Mouse (Mus musculus) lung, adult 18-20 months (tissue): ENCODE results near the gene Slc5a4b.
"Not testable (repeated sequence)": the region's sequence is repeated elsewhere in the genome, so short reads cannot be mapped to it uniquely, and the experiment has no call there.

Source experiments
- DNase-seq, 2 experiments: peaks; one replicate each; pipeline ENCODE4 v3.0.0; 2022; ENCODE audit warnings: mixed read lengths in 2 of 2

Slc5a4b gene

DNA sequence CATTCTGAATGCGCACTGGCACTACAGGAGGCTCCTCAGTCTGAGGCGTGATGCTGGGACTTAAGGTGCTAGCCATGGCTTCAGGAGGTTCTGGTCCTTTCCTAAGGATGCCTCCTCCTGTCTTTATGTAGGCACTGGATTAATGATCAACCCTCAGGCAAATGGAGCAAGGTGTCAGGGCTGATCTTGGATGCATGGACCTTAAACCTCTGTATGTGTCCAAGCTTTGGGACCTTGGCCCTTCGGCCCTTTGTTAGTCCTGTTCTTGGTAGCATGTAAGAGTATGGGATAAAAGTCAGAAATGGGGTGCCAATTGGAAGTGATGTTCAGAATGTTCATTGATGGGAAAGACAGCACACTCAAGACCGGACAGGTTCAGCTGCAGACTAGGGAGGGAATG is at the start of gene Slc5a4b:
Slc5a4b (minus strand) TSS at position 101 of the 400 bp plus-strand sequence.
- no peak for DNase-seq

DNA sequence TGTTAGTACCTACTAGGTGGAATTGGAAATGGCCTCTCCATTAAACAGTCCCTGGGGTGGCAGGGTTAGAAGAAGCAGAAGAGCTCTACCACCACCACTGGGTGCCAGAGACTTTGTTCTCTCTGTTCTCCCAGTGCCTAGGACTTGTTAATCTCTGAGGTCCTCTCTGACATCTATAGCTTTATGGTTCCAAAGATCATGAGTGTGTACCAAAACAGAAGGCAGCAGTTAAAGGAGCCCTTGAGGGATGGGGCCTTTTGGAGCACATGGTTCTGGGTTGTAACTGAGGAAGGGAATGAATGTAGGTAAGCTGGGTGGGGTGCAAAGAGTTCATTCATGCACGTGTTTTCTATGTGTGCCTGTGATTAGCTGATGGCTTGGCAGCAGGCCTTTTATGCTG is 47.2 kb upstream of the Slc5a4b start:
- DNase-seq = no peak

DNA sequence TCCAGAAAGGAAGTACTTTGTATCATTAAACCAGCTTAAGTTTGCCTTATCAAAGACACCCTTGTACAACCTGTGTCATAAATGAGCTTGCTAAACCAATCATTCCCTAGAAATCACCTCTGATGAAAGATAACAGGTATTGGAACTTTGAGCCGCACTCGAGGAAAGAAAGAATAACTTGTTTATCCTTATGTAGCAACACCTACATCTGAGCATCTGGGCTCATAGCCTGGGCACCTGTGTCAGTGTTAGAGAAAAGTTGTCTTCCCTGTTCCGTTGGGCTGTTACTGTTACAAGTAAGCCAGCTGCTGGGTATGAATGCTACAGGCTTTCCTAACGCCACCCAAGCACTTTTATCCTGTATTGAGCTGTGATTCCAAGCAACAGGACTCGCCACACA is 46.8 kb upstream of the Slc5a4b start:
- no peak for DNase-seq

DNA sequence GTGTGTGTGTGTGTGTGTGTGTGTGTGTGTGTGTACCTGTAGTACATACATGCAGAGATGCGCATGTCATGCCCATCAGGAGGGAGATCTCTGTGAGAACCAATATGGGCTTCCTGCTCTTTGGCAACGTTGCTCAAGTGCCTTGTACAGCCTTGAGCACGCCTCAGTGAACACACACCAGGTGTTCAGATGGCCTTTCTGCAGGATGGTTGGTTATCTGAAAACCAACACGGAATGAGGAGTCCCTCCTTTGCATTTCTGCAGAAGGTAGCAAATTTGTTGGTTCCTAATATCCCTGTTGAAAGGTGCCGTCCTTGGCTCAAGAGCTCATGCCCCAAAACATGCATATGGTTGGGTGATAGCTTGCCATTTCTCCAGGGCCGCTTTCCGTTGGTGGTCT is 45.1 kb upstream of the Slc5a4b start:
- no peak for DNase-seq

DNA sequence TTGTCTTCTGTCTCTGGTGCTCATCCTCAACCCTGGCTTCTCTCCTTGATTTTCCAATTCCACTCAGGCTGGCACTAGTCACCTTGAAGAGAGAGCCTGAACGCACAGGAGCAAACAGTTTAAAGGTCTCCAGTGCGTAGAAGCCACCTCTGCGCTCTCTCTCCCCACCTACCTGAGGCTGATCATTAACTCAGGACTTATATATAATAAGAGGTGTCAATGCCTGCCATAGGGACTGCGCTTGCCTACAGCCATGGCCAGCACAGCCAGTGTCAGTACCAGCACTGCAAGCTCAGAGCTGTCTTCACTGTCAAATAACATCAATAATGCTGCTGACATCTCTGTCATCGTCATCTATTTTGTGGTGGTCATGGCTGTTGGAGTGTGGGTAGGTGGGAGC is 36.5 kb upstream of the Slc5a4b start, which contains the start of gene Slc5a4a:
Slc5a4a (plus strand) TSS at position 174 of the 400 bp plus-strand sequence.
- DNase-seq = no peak

DNA sequence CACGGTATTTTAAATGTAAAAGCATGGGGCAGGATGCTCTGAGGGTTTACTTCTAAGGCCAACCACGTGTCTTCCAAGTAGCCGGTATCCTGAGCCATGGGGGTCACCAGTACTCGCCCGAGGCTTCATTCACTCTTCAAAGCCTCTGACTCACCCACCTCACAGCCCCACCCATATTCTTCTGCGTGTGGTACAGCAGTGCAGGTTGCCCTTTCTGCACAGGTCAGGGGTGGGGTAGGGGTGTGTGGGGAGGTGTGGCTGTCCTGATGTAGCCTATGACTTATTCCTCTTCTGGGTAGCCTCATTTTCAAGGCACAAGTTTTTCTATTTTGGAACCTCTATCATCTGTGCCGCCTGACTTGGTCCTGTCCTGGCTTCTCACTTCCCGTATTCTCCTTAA is 36.1 kb upstream of the Slc5a4b start:
- no peak for DNase-seq

DNA sequence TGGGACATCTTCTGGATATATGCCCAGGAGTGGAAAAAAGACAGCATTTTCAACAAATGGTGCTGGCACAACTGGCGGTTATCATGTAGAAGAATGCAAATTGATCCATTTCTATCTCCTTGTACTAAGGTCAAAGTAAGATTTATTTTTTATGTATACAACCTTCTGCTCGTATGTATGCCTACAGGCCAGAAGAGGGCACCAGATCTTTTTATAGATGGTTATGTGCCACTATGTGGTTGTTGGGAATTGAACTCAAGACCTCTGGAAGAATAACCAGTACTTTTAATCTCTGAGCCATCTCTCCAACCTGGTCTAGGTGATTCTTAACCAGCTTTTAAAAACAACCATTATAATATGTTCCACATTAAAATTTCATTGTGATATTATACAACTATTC is 25.6 kb upstream of the Slc5a4b start:
- no peak for DNase-seq

DNA sequence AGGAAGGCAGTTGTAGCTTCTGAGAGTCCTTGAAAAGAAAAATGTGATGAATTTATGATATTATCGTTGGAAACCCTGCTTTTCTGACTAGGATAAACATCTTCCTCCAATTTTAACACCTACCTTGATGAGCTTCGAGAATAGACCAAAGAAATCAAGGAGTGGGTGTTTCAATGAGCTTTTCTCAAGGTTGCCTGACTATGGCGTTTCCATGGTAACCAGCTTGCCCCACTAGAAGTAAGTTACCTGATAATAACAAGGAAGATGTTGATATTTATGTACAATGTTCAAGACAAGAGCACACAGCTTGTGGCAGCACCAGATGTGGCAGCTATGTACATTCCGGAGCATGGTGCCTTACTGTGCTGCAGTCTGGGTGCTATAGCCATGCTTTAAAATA is 21.7 kb upstream of the Slc5a4b start:
- DNase-seq = no peak

DNA sequence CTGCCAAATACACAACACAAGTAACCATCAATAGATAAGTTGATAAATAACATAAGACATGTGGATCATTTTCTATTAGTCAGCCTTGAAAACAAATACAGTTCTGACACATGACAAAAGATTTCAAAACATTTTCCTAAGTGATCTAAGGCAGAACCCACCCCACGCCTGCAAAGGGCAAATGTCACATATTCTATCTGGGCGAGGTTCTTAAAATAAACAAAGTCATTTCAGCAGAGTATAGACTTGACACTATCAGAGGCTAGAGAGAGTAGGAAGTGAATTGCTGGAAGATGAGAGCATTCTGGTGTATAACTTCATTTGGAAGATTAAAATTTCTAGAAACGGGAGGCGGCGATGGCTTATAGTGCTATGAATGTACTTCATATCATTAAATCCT is 10.7 kb upstream of the Slc5a4b start:
- DNase-seq = no peak

DNA sequence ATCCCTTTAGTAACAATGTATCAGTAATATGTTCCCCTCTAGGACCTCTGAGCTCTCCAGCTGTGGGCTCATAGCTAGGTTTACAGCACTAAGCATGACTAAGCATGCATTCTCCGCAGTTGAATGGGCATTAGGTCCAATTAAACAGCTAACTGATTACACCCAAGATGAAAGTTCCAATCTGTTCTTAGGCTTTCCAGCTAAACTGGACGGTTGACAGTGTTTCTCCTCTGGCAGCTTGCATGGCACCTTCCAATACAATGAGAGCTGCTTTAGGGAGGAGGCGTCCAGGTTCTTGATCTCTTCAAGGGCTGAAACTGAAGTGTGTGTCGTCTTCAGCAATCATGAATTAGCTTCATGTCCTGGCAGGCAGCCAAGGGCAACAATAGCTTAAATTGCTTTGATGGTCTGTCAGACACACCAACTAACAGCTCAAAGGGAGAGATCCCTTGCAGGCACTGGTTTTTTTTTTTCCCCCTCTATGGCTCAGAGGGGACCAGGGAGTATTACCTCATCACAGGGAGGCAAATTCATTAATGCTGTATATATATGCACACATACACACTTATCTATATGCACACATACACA is 9.5 kb upstream of the Slc5a4b start:
- no peak for DNase-seq

DNA sequence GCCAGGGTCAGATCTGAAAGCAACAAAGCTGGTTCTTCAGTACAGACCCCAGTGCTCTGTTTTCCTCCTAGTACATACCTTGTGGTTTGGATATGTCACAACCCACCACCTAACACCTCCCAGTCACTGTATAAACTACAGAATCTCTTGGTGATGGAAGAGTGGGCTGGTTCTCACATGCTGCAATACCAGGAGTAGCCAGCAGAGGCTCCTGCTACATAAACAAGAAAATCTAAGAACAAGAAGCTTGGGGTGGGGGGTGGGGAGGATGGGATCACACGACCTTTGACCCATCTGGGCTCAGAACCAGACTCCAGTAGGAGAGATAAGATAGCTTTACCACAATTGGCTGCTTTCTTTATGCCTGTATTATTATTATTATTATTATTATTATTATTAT is 8.0 kb upstream of the Slc5a4b start:
- DNase-seq = peak in 1 of 2 experiments; percentile 19

DNA sequence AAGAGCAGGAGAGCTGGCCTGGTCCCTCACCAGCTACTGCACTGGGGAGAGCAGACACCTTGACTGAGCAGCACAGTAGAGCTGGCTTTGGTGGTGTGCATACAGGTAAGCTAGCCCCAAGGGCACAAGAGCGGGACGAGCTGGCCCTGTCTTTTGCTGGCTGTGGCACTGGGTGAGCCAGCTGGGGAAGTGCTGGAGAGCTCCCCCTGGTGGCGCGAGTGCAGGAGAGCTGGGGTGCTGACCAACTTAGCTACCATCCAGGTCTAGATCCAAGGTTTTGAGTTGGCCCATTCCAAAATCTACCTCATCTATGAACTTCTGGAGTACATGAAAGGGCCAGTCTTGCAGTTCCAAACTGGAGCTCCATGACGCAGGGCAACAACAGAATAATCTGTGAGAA is 7.2 kb upstream of the Slc5a4b start:
- peak; percentile 42 to 53 for DNase-seq

DNA sequence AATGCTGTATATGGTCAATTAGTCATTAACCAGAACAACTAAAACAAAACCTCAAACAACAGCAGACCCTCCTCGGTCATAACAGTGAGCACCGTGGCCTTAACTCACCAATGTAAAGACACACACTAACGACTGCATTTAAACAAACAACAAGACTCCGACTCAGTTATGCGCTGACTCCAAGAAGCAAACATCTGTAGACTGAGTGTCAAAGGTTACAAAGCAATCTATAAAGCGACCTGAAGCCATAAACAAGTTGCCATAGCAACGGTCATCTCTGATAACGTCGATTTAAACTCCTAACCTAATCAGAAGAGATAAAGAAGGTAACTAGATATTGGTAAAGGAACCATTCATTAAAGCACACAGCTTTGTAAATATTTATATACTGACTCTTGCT is 13.4 kb downstream of the Slc5a4b start:
- DNase-seq = no peak

DNA sequence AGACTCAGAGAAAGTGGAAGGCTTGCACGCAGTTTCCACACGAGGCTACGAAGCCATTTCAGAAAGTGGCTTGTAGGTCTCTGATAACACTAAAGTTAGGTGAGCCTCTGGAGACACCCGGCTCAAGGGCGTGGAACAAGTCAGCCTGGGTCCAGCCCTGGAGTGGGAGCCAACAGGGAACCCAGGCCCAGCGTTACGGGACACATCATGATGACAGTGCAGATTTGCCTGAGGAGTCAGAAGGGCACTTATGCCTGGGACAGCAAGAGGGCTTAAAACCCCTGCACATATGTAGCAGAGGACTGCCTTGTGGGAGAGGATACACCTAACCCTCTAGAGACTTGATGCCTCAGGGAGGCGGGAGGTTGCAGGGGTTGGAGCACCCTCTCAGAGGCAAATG is 14.2 kb downstream of the Slc5a4b start:
- no peak for DNase-seq

DNA sequence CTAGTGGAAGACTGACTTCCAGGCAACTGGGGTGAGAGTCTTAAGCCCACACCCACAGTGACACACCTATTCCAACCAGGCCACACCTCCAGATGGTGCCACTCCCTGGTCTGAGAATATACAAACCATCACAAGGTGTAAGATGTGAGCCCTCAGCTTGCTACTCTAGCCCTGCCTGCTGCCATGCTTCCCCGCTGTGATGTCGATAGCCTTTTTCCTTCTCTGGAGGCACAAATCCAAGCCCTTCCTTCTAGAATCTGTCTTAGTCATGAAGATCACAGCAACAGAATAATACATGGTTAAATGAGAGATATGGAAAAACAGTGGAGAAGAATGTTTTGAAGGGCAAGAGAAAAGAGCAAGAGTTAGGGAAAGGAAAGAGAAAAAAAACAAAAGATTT is 33.8 kb downstream of the Slc5a4b start:
- not testable (repeated sequence) for DNase-seq

DNA sequence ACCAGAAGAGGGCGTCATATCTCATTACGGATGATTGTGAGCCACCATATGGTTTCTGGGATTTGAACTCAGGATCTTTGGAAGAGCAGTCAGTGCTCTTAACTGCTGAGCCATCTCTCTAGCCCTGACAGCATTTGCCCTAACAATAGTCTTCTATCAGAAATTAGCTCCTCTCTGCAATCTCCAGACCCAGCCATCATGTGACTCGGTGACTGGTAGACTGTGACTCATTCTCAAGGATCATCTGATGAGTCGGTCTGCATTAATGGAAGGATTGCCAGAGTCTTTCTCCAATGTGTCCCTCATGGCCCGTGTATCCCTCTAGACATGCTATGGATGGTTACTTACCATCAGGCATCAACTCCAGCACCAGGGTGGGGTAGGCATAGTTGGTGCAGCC is 38.7 kb downstream of the Slc5a4b start:
- DNase-seq = not testable (repeated sequence)

DNA sequence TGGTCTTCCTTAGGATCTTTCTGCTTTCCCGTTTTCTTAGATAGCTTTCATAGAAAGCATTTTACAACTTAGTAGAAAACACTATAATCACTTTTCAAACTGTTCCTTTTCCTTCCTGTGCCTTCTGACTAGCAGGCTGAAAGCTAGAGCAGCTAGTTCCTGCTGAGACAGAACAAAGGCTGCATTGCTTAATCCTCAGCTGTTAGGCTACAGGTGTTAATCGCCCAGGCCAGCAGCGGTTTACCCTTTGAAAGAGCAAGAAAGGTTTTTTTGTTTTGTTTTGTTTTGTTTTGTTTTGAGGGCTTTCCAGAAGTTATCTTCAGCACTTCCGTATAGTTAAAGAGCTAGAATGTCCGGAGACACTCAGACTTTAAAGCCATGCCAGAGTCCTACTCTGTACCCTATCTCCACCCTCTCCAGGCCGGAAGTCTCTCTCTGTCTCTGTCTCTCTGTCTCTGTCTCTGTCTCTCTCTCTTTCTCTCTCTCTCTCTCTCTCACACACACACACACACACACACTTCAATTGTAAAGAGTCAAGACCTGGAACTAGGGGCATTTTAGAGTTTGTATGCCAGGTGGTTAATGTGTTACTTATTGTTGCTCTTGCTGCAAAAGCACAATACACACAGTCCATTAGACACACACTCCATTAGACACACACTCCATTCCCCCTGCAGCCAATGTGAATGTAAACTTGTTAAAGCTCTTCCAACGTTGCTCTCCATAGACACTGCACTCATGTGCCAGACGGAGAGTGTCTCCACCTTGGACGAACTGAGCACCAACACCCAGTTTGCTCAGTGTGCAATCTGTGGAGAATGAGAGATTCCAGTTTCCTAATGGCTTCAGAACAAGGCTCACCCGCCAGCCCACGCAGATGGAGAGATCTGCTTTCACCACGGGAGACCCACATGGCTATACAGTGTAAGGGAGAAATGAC is 42.8 kb downstream of the Slc5a4b start:
- DNase-seq = no peak

DNA sequence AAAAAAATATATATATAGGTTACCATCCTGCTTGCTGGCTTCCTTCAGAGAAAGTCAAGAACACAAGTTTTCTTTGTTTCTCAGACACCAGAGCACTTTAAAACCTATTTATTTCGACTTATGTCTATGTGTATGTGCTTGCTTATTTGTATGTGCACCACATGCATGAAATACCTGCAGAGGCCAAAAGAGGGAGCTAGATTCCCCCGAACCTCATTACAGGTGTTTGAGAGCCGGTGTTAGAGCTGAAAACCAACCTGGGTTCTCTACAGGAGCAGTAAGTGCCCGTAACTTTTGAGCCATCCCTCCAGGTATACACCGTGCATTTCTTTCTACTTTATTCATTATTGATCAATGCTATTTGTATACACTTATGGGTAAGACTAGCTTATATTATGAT is 48.3 kb downstream of the Slc5a4b start:
- no peak for DNase-seq

DNA sequence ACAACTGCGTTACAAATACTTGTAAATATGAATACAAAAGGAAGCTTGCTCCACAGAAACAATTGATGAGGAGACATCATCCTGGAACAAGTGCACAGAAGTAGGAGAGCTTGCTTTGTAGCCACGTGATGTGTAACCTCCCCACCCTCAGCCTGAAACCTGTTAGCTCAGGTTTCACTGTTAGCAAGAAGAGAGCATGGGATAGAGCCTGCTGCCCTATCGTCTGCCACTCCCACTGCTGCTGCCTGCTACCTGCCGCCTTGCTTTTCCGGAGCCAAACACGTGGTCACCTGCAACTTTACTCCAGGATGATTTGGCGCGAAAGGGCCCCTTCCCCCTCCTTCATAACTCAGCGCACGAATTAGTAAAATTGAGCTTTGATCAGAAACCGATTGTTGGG is 58.9 kb downstream of the Slc5a4b start:
- DNase-seq = no peak

DNA sequence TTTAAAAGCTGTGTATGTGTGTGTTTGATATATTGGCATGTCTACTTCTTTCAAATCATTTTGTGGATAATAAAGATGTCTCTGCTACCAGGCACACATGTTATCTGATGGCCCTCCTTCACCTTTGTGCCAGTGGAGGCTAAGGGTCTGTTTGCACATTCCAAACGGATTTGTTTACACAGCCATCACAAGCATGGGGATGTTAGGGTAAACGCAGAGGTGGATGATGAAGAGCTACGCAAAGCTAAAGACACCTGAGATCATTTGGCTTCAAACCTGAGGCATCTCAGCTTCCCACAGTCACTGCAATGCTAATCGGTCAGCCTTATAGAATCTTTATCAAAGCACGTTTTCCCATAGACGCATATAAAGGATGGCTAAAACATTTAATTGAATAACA is 61.8 kb downstream of the Slc5a4b start:
- DNase-seq = no peak

DNA sequence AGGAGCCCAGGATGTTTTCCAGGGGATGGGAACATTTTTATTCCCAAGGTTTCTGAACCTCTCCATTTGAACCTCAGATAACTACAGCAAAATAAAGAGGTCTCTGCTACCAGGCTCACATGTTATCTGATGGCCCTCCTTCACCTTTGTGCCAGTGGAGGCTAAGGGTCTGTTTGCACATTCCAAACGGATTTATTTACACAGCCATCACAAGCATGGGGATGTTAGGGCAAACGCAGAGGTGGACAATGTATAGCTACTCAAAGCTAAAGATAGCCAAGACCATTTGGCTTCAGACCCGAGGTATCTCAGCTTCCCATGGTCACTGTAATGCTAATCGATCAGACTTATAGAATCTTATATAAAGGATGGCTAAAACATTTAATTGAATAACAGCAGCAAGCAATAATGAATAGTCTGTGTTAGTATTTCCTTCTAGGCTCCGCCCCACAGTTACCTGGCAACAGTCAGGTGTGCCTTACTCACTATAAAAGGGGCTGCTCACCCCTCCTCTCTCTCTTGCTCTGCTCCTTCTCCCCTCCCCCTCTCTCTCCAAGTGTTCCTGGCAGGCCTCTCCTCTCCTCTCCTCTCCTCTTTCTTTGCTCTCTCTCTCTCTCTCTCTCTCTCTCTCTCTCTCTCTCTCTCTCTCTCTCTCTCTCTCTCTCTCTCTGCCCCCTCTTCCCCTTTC is 63.4 kb downstream of the Slc5a4b start:
- peak in 1 of 2 experiments; percentile 38 for DNase-seq

DNA sequence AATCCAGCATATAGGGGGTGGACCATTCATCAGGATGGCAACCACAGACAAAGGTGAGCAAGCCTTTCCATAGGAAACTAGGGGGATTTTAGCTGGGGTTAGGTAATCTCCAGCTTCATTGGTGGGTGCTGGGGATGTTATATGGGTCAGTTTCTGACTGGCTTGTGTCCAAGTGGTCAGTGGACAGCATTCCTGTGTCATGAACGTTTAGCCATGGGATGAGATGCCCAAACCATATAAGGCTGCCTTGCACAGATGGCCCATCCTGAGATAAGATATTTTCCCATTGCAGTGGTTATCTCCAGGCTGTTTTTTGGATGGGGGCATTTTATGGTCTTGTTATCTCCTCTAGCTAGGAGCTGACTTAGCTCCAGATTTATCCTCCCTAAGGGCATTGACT is 64.0 kb downstream of the Slc5a4b start:
- DNase-seq = no peak

DNA sequence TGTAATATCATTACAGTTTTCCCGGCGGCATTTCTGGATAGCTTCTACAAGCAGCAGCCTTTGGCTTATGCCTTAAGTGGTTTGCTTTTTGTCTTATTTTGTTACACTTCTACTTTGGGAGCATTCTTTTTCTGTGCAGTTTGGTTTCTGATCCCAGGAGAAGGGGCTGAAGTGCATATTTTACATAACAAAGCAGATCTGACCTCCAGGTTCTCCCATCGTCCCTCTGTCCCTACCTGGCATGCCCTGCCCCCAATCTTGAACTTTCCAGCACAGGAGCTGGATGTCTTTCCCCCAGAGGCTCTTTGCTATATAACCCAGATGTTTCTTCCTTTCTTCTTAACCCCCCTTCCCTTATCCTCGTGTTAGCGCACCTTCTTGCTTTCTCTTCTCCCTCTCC is 65.4 kb downstream of the Slc5a4b start:
- DNase-seq = no peak

DNA sequence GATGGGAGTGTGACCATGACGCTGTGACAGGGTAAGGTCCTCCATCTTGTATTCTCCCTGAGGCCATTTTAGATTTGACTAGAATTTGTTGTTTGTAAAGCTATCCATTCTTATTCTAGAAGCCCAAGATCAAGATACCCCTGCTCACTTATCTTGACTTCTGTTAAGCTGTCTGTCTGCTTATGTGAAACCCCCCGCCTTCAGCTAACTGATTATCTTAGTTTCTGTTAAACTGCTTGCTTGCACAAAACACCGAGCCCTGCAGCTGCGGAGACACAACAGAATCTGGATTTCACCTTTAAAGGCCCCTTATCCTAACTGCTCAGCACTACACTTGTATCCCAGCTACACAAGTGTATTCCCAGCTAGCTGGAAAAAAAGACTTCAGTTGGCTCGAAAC is 73.8 kb downstream of the Slc5a4b start:
- DNase-seq = no peak
